Mouse (Mus musculus) thymus, adult 2 months (tissue): Measurements from ENCODE around the gene S100b.

ENCODE experiments used
- CTCF ChIP-seq: fragments of 200-500 bp; IDR thresholded peaks from 2 replicates; pipeline ENCODE4 v1.5.1; 2012; ENCODE audit warnings: mild to moderate bottlenecking, control low read depth, low read length, moderate library complexity, borderline replicate concordance; ENCODE audit not compliant: control insufficient read depth, poor library complexity, insufficient read depth; ENCODE audit errors: extremely low read depth
- POLR2A ChIP-seq: fragments of 200-500 bp; IDR thresholded peaks from 2 replicates; pipeline ENCODE4 v1.6.1; 2012; ENCODE audit warnings: mild to moderate bottlenecking, low read length, control low read depth, moderate library complexity; ENCODE audit not compliant: control insufficient read depth, poor library complexity, insufficient read depth; ENCODE audit errors: extremely low read depth

GRCm38 (mm10) chr10:76255617-76256016, 2.0 kb downstream of the S100b start:
- TF ChIP-seq CTCF, result no peak
- TF ChIP-seq POLR2A, result no peak
